Mouse (Mus musculus) ES-E14 (cell line): Measurements from ENCODE around the gene Ppm1h. TPM values are rescaled to one million over a fixed set of nuclear protein-coding genes. Genes with fewer than 3 reads are reported as not detected.

Source experiments
- DNase-seq: peaks from one replicate; pipeline ENCODE4 v3.0.0-alpha.2; 2013; ENCODE audit warnings: low read depth, low spot score
- H3K27ac ChIP-seq: 2 replicates; pipeline ENCODE4 v1.5.1; 2012; ENCODE audit warnings: low read depth, mild to moderate bottlenecking, low read length, moderate library complexity, mixed read lengths; ENCODE audit not compliant: poor library complexity, insufficient read depth, severe bottlenecking
- H3K36me3 ChIP-seq: 2 replicates; pipeline ENCODE4 v1.6.1; 2012; ENCODE audit warnings: mild to moderate bottlenecking, low read length, moderate library complexity, mixed read lengths; ENCODE audit not compliant: control insufficient read depth, poor library complexity, insufficient read depth, severe bottlenecking
- H3K4me1 ChIP-seq, 2 experiments: fragments of 150-350 bp in 1 of 2; sonication (generic) in 1 of 2; 2 replicates each; pipeline ENCODE4 v1.6.1; 2012; ENCODE audit warnings: low read length in 2 of 2, mild to moderate bottlenecking in 1 of 2, mixed read lengths in 1 of 2; ENCODE audit not compliant: control insufficient read depth in 2 of 2, insufficient read depth in 2 of 2, poor library complexity in 1 of 2
- H3K4me3 ChIP-seq, 2 experiments: fragments of 150-350 bp in 1 of 2; sonication (generic) in 1 of 2; 2 replicates each; pipeline ENCODE4 v1.5.1; 2012; ENCODE audit warnings: low read length in 2 of 2, low read depth in 1 of 2, mild to moderate bottlenecking in 1 of 2, mixed read lengths in 1 of 2; ENCODE audit not compliant: insufficient read depth in 1 of 2, poor library complexity in 1 of 2, severe bottlenecking in 1 of 2
- H3K9ac ChIP-seq: 2 replicates; pipeline ENCODE4 v1.6.1; 2012; ENCODE audit warnings: low read depth, mild to moderate bottlenecking, low read length, mixed read lengths; ENCODE audit not compliant: poor library complexity, insufficient read depth, severe bottlenecking
- H3K9me3 ChIP-seq: fragments of 150-350 bp; sonication (generic); 2 replicates; pipeline ENCODE4 v1.6.1; 2012; ENCODE audit warnings: low read depth, mild to moderate bottlenecking, low read length; ENCODE audit not compliant: control insufficient read depth, insufficient read depth
- CHD2 ChIP-seq: IDR thresholded peaks from 2 replicates; pipeline ENCODE4 v1.6.1; 2014; ENCODE audit warnings: mild to moderate bottlenecking, low read depth, low read length, inconsistent platforms
- HCFC1 ChIP-seq: IDR thresholded peaks from 2 replicates; pipeline ENCODE4 v1.6.1; 2012; ENCODE audit warnings: low read length, inconsistent platforms, borderline replicate concordance; ENCODE audit not compliant: insufficient read depth
- MAFK ChIP-seq: IDR thresholded peaks from 2 replicates; pipeline ENCODE4 v1.6.1; 2014; ENCODE audit warnings: mild to moderate bottlenecking, low read depth, low read length, inconsistent platforms; ENCODE audit not compliant: insufficient read depth
- ZC3H11A ChIP-seq: IDR thresholded peaks from 2 replicates; pipeline ENCODE4 v1.6.1; 2012; ENCODE audit warnings: low read depth, mild to moderate bottlenecking, inconsistent platforms, low read length, borderline replicate concordance
- ZNF384 ChIP-seq: IDR thresholded peaks from 2 replicates; pipeline ENCODE4 v1.6.1; 2012; ENCODE audit warnings: low read depth, low read length, inconsistent platforms
- in situ Hi-C, 2 experiments: fragments of 600-800 bp; cut with MboI; formaldehyde crosslinking; loops; one replicate each; pipeline ENCODE4 v1.15.1; 2025; ENCODE audit warnings: low sequenced_read_pairs in 2 of 2, inconsistent platforms in 1 of 2; ENCODE audit not compliant: unreplicated experiment in 2 of 2
- total RNA-seq: library from RNA; depleted of rRNA; stranded (reverse); fragments of 300-350 nt; gene quantifications from 2 replicates; pipeline ENCODE4 v1.2.3, GENCODE M21; 2012

Gene Ppm1h
- total RNA-seq, 1 experiment = 4.5 TPM

DNA sequence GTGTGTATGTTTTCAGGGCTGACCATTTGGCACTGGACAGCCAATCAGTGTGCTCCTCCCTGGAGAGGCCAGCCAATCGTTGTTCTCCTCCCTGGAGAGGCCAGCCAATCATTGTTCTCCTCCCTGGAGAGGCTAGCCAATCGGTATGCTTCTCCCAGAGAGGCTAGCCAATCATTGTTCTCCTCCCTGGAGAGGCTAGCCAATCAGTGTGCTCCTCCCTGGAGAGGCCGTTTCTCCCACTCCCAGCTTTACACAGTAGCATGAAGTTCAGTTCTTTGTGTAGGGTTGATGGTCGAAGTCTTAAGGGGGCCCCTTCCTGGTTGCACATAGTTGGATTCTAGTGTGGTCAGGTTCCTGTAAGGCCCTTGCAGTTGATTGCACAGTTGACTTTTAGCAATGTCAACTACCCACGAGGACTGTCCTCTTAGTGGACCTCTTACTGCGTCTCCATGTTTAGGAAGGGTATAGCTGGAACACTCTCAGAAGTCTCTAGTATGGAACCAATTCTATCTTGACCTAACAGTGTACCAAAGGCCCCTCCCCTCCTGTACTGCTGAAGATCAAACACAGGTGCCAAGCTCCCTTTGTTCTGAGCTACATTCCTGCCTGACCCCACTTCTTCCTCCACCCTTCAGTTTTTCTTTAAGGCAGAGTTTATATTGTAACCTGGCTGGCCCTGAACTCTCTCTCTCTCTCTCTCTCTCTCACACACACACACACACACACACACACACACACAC lies 84.4 kb downstream of the Ppm1h start:
- TF ChIP-seq CHD2 (peak; percentile 79), ZC3H11A (no peak)
- H3K4me1 ChIP-seq = peaks cover 0 to 3% of the 10 kb centered on the region in 2 experiments; a peak in 1 of 4 replicates
- H3K4me3 ChIP-seq = no peak overlapping the region
- H3K9me3 ChIP-seq = no peaks in the 10 kb centered on the region
- in situ Hi-C loops = no loop called here
- no peak overlapping the region for H3K9ac ChIP-seq
- H3K36me3 ChIP-seq = no peaks in the 10 kb centered on the region
- DNase-seq = no peak
- no peak overlapping the region for H3K27ac ChIP-seq

DNA sequence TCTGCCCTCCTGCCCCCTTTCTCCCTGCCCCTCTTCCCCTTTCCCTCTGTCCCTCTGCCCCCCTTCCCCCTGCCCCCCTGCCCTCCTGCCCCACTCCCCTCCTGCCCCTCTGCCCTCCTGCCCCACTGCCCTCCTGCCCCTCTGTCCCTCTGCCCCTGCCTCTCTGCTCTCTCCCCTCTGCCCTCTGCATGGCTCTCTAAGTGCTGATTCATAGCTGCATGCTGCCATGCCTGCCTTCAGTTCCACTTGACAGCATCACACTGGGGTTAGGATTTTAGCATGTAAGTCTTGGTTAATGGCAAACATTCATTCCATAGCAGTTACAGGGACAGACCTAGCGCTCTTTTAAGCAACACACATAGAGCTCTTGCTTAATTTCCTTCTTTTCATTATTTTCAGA lies 85.0 kb downstream of the Ppm1h start:
- Histone ChIP-seq H3K9ac (no peak overlapping the region), H3K27ac (no peak overlapping the region), H3K4me3 (no peak overlapping the region), H3K9me3 (no peaks in the 10 kb centered on the region), H3K4me1 (no peaks in the 10 kb centered on the region), H3K36me3 (no peaks in the 10 kb centered on the region)
- TF ChIP-seq ZNF384 = no peak
- TF ChIP-seq MAFK = no peak
- no peak for TF ChIP-seq CHD2
- no peak for TF ChIP-seq ZC3H11A
- TF ChIP-seq HCFC1 = no peak
- in situ Hi-C loops = no loop called here
- no peak for DNase-seq

DNA sequence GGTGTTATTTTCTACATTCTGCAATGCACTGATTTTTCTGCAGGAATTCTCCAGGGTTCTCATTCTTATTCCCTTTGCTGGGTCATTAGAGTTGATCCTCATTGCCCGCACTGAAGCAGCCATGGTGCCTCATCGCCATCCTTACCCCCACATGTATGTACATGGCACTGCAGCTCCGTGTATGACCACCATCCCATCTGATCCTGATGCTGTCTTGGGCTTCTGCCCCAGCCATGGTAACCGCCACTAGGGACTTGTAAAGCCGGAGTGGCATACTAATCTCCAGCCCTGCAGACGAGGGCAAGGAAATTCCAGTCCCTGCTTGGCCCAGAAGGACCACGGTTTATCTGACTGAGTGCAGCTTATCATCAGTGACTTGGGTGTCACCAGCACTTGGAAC lies 86.1 kb downstream of the Ppm1h start:
- Histone ChIP-seq H3K4me3 (no peak overlapping the region), H3K9ac (no peak overlapping the region), H3K4me1 (no peaks in the 10 kb centered on the region), H3K9me3 (no peaks in the 10 kb centered on the region), H3K27ac (no peak overlapping the region), H3K36me3 (no peaks in the 10 kb centered on the region)
- in situ Hi-C loops = no loop called here
- no peak for TF ChIP-seq CHD2
- no peak for TF ChIP-seq HCFC1
- TF ChIP-seq ZC3H11A = no peak
- no peak for DNase-seq

DNA sequence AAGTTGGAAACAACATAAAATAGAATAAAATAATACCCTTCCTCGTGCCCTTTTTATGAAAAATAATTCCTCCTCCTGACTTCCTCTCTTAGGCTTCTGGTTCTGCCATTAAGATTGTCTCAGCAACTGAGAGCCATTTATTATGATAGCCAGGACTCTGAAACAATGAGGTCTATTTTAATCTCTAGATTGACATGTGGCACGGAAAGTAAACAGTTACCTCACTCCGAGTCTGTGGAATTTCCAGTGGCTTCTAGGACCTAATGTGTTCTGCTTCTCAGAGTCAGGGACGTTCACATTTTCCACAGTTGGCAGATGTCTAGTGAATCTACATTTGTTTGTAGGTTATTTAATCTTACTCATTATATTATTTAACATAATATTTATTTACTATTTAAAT lies 87.0 kb downstream of the Ppm1h start:
- in situ Hi-C loops = no loop called here
- TF ChIP-seq MAFK (no peak), CHD2 (no peak), HCFC1 (no peak), ZNF384 (no peak), ZC3H11A (no peak)
- H3K4me3 ChIP-seq = no peak overlapping the region
- H3K36me3 ChIP-seq = no peaks in the 10 kb centered on the region
- no peak for DNase-seq
- H3K4me1 ChIP-seq = no peaks in the 10 kb centered on the region
- H3K9me3 ChIP-seq = no peaks in the 10 kb centered on the region
- H3K9ac ChIP-seq = no peak overlapping the region
- no peak overlapping the region for H3K27ac ChIP-seq

DNA sequence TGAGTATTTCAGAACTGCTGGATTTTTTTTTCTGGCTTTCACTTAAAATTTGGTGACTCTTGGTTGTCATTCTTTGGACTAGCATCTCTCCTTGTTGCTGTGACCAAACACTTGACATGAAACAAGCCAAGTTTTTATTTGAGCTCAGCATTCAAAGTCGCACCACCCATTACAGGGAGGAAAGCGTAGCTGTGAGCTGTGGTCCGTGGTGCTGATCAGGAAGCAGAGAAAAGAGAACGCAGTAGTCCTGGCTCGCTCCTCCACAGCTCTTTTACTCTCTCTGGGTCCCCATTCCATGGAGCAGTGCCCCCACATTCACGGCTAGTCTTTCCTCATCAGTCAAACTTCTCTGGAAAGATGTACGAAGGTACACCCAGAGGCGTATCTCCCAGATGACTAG lies 87.4 kb downstream of the Ppm1h start:
- DNase-seq = no peak
- in situ Hi-C loops = no loop called here
- Histone ChIP-seq H3K4me1 (no peaks in the 10 kb centered on the region), H3K9ac (no peak overlapping the region), H3K9me3 (no peaks in the 10 kb centered on the region), H3K36me3 (no peaks in the 10 kb centered on the region), H3K4me3 (no peak overlapping the region), H3K27ac (no peak overlapping the region)
- TF ChIP-seq CHD2 (no peak), MAFK (no peak), HCFC1 (no peak), ZC3H11A (no peak), ZNF384 (no peak)
